Mouse (Mus musculus) thymus, adult 2 months (tissue): Measurements from ENCODE around the gene Atp7b. TPM values are rescaled to one million over a fixed set of nuclear protein-coding genes. Genes with fewer than 3 reads are reported as not detected.

ENCODE experiments used
- DNase-seq: peaks from one replicate; pipeline ENCODE4 v3.0.0; 2021
- H3K27ac ChIP-seq: fragments of 200-500 bp; 2 replicates; pipeline ENCODE4 v1.5.1; 2012; ENCODE audit warnings: low read length, control low read depth; ENCODE audit not compliant: control insufficient read depth, insufficient read depth
- H3K27me3 ChIP-seq: fragments of 200-500 bp; 2 replicates; pipeline ENCODE4 v1.6.1; 2012; ENCODE audit warnings: mild to moderate bottlenecking, low read length, moderate library complexity, mixed read lengths; ENCODE audit not compliant: control insufficient read depth, insufficient read depth
- H3K36me3 ChIP-seq: fragments of 200-500 bp; 2 replicates; pipeline ENCODE4 v1.6.1; 2012; ENCODE audit warnings: mild to moderate bottlenecking, low read length, moderate library complexity; ENCODE audit not compliant: control insufficient read depth, insufficient read depth
- H3K4me1 ChIP-seq: fragments of 200-500 bp; replicated peaks from 2 replicates; pipeline ENCODE4 v1.6.1; 2012; ENCODE audit warnings: low read length; ENCODE audit not compliant: control insufficient read depth, insufficient read depth
- H3K4me3 ChIP-seq: fragments of 200-500 bp; 2 replicates; pipeline ENCODE4 v1.5.1; 2012; ENCODE audit warnings: mild to moderate bottlenecking, low read length, control low read depth, moderate library complexity; ENCODE audit not compliant: control insufficient read depth, insufficient read depth
- CTCF ChIP-seq: fragments of 200-500 bp; IDR thresholded peaks from 2 replicates; pipeline ENCODE4 v1.5.1; 2012; ENCODE audit warnings: mild to moderate bottlenecking, control low read depth, low read length, moderate library complexity, borderline replicate concordance; ENCODE audit not compliant: control insufficient read depth, poor library complexity, insufficient read depth; ENCODE audit errors: extremely low read depth
- POLR2A ChIP-seq: fragments of 200-500 bp; IDR thresholded peaks from 2 replicates; pipeline ENCODE4 v1.6.1; 2012; ENCODE audit warnings: mild to moderate bottlenecking, low read length, control low read depth, moderate library complexity; ENCODE audit not compliant: control insufficient read depth, poor library complexity, insufficient read depth; ENCODE audit errors: extremely low read depth
- WGBS: fragments of 180-500 bp; shearing (Covaris S2); methylation state at CpG from one replicate; pipeline ENCODE4 v1.1.7; 2018; 5-methylcytosine and 5-hydroxymethylcytosine counted together
- polyA plus RNA-seq: library from polyadenylated mRNA; depleted of rRNA; stranded (reverse); fragments of >200 nt; gene quantifications from 2 replicates; pipeline ENCODE4 v1.2.3, GENCODE M21; 2012; rRNA removed

Gene Atp7b
- polyA plus RNA-seq, 1 experiment, result 1.8 TPM

DNA sequence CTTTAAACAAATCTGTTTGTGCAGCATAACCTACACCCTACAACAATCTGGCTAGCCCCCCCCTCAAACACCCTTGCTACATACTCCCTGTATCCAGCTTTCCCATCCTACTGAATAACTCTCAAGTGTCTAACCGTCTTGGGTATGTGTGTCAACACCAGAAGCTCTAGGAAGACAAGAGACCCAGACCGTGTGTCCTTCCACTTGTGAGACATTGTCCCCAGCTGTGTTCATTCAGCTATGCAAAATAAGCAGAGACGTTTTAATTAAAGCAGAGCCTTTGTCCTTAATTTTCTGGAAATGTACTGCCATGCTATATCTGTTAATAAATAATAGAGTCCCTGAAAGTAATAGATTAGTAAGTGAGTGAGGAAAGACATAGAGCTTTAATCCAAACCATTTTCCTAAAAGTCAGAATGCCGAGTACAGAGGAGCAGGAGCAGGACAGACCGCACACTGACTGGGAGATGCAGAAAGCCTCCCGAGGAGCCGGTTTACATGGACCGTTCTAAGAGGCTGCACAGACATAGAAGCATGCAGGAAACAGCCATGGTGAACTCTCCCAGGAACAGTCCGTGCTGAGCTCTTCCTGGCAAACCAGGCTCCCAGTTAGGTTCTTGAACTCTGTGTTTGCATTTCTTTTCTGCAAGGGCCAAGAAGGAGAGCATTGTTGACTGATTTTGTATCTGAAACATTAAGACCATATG lies 112.6 kb downstream of the Atp7b start:
- Histone ChIP-seq H3K36me3 (no peaks in the 10 kb centered on the region), H3K4me3 (no peak overlapping the region), H3K27ac (no peak overlapping the region), H3K27me3 (no peaks in the 10 kb centered on the region), H3K4me1 (no peaks in the 10 kb centered on the region)
- TF ChIP-seq CTCF, result no peak
- no peak for TF ChIP-seq POLR2A
- WGBS, result 84% methylated on average over 9 of the region's 9 CpGs
- DNase-seq, result no peak

- Histone ChIP-seq H3K27me3 (no peaks in the 10 kb centered on the region), H3K4me3 (no peak within 1 kb of the TSS), H3K36me3 (no peaks in the 10 kb centered on the region), H3K4me1 (no peaks in the 10 kb centered on the region), H3K27ac (no peak within 1 kb of the TSS)
- DNase-seq, result no peak
- WGBS, result 91% methylated on average over 6 of the region's 6 CpGs
- TF ChIP-seq POLR2A (no peak), CTCF (no peak)
Measured at GRCm38 (mm10) chr8:21946462-21946861, 113.6 kb downstream of the Atp7b start, which contains the start of gene Defb13. Defb13 (plus strand) TSS chr8:21946762.

Other genes starting within 250 kb of the Atp7b start
- gene Defb50, start 236.8 kb downstream of the Atp7b start, polyA plus RNA-seq, result not detected in 2 replicates
- gene Defb2, start 220.4 kb downstream of the Atp7b start, polyA plus RNA-seq, result not detected in 2 replicates
- gene Defb10, start 201.4 kb downstream of the Atp7b start, polyA plus RNA-seq, result not detected in 2 replicates
- gene Defb9, start 174.9 kb downstream of the Atp7b start, polyA plus RNA-seq, result not detected in 2 replicates
- not detected in 2 replicates for gene Defb11, start 153.9 kb downstream of the Atp7b start, polyA plus RNA-seq
- not detected in 2 replicates for gene Defb15, start 127.6 kb downstream of the Atp7b start, polyA plus RNA-seq
- gene Defb35, start 122.0 kb downstream of the Atp7b start, polyA plus RNA-seq, result not detected in 2 replicates
- gene Defb13, start 113.5 kb downstream of the Atp7b start, polyA plus RNA-seq, result not detected in 2 replicates
- gene Fam90a1a, start 101.6 kb downstream of the Atp7b start, polyA plus RNA-seq, result not detected in 2 replicates
- gene Ccdc70, start 90.5 kb downstream of the Atp7b start, polyA plus RNA-seq, result not detected in 2 replicates
- gene Alg11, start 416 bp upstream of the Atp7b start, polyA plus RNA-seq, result 3.7 and 4.0 TPM in 2 replicates
- gene Nek5, start 64.7 kb upstream of the Atp7b start, polyA plus RNA-seq, result 0.06 and 0.11 TPM in 2 replicates
- gene Nek3, start 106.1 kb upstream of the Atp7b start, polyA plus RNA-seq, result 1.2 and 1.8 TPM in 2 replicates
- gene Ckap2, start 125.5 kb upstream of the Atp7b start, polyA plus RNA-seq, result 11.7 and 13.6 TPM in 2 replicates
- 14.6 and 16.9 TPM in 2 replicates for gene Vps36, start 132.5 kb upstream of the Atp7b start, polyA plus RNA-seq
- gene Thsd1, start 167.0 kb upstream of the Atp7b start, polyA plus RNA-seq, result 1.8 and 2.1 TPM in 2 replicates
- gene Tpte, start 223.1 kb upstream of the Atp7b start, polyA plus RNA-seq, result not detected in 2 replicates